Mouse (Mus musculus) stomach, postnatal 0 days (tissue): ENCODE data around the gene Cmya5. TPM values are rescaled to one million over a fixed set of nuclear protein-coding genes. Genes with fewer than 3 reads are reported as not detected.

Experiments used
- ATAC-seq: fragments of 200-750 bp; cut with Nextera tagmentation; 2 replicates; pipeline ENCODE4 v1.8.0; 2017; ENCODE audit not compliant: low FRiP score, low TSS enrichment
- DNase-seq: peaks from one replicate; pipeline ENCODE4 v3.0.0-alpha.2; 2016; ENCODE audit warnings: low spot score
- H3K27ac ChIP-seq: fragments of 300-500 bp; sonication (generic); replicated peaks from 2 replicates; pipeline ENCODE4 v1.5.1; 2014; ENCODE audit warnings: mild to moderate bottlenecking, control low read depth
- H3K27me3 ChIP-seq: fragments of 300-500 bp; sonication (generic); 2 replicates; pipeline ENCODE4 v1.6.1; 2014; ENCODE audit warnings: low read length; ENCODE audit not compliant: control insufficient read depth, insufficient read depth
- H3K36me3 ChIP-seq: fragments of 300-500 bp; sonication (generic); 2 replicates; pipeline ENCODE4 v1.6.1; 2014; ENCODE audit warnings: low read length, mixed read lengths; ENCODE audit not compliant: control insufficient read depth, insufficient read depth
- H3K4me1 ChIP-seq: fragments of 300-500 bp; sonication (generic); replicated peaks from 2 replicates; pipeline ENCODE4 v1.6.1; 2014; ENCODE audit warnings: antibody characterized with exemption; ENCODE audit not compliant: control insufficient read depth, insufficient read depth
- H3K4me2 ChIP-seq: fragments of 300-500 bp; sonication (generic); replicated peaks from 2 replicates; pipeline ENCODE4 v1.6.1; 2014; ENCODE audit warnings: low read depth, mild to moderate bottlenecking, control low read depth, moderate library complexity
- H3K4me3 ChIP-seq: fragments of 300-500 bp; sonication (generic); 2 replicates; pipeline ENCODE4 v1.5.1; 2014; ENCODE audit warnings: low read depth, low read length, control low read depth
- H3K9ac ChIP-seq: fragments of 300-500 bp; sonication (generic); 2 replicates; pipeline ENCODE4 v1.6.1; 2014; ENCODE audit warnings: mild to moderate bottlenecking, low read length, control low read depth, mixed read lengths
- H3K9me3 ChIP-seq: fragments of 300-500 bp; sonication (generic); 2 replicates; pipeline ENCODE4 v1.6.1; 2016; ENCODE audit warnings: low read length; ENCODE audit not compliant: control insufficient read depth
- CTCF ChIP-seq: IDR thresholded peaks from 2 replicates; pipeline ENCODE4 v1.5.1; 2016; ENCODE audit warnings: antibody characterized with exemption, low read depth, mild to moderate bottlenecking, moderate library complexity
- EP300 ChIP-seq: optimal IDR thresholded peaks from 2 replicates; pipeline ENCODE3; 2016; ENCODE audit warnings: antibody characterized with exemption
- WGBS: fragments of 180-500 bp; shearing (Covaris S2); extraction: QIAGEN DNeasy Blood & Tissue Kit; methylation state at CpG from one replicate; pipeline ENCODE4 v1.1.7; 2014; 5-methylcytosine and 5-hydroxymethylcytosine counted together
- polyA plus RNA-seq: library from polyadenylated mRNA; unstranded; fragments of >200 nt; fragmentation: Nextera tagmentation; extraction: Ambion mirVana; gene quantifications from 2 replicates; pipeline ENCODE4 v1.2.1, GENCODE M21; 2015

Cmya5 gene
- polyA plus RNA-seq, 1 experiment from 2014 or later, result 0.13 TPM

DNA sequence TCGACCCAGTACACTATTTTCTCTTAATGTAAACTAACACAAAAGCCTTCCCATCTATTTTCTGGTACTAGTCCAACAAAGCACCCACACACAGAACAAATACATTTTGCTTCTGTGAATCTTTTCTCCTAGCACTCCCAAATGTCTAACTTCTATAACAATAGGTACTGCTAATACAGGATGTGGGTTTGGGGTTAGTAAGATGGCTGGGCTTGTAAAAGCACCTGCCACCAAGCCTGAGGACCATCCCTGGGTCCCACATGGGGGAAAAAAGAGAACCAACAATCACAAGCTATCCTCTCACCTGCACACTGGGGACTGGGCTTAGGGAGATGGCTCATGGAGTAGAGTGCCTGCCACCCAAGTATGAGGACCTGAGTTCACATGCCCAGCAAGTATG lies 8.8 kb upstream of the Cmya5 start:
- TF ChIP-seq CTCF (no peak), EP300 (no peak)
- DNase-seq, result no peak
- Histone ChIP-seq H3K4me1 (no peaks in the 10 kb centered on the region), H3K27me3 (no peaks in the 10 kb centered on the region), H3K9me3 (no peaks in the 10 kb centered on the region), H3K36me3 (0 out of 2 replicates have a peak, but pooled peaks cover 4% of the 10 kb centered on the region), H3K27ac (no peak overlapping the region), H3K4me3 (no peak overlapping the region), H3K4me2 (no peak overlapping the region), H3K9ac (no peak overlapping the region)
- 44% methylated on average over 1 of the region's 1 CpGs for WGBS
- no peak for ATAC-seq

GRCm38 (mm10) chr13:93143819-93144283 lies 673 bp downstream of the Cmya5 start:
- peak overlapping the region; percentile 83 for H3K27ac ChIP-seq
- peak overlapping the region; percentile 54 for H3K4me3 ChIP-seq
- H3K9me3 ChIP-seq, result no peaks in the 10 kb centered on the region
- H3K4me2 ChIP-seq, result peak overlapping the region; percentile 91
- H3K4me1 ChIP-seq, result 0 out of 2 replicates have a peak, but pooled peaks cover 5% of the 10 kb centered on the region
- DNase-seq (no peak), ATAC-seq (peak; percentile 50)
- no peaks in the 10 kb centered on the region for H3K27me3 ChIP-seq
- no peak for TF ChIP-seq CTCF
- no peak for TF ChIP-seq EP300
- H3K36me3 ChIP-seq, result no peaks in the 10 kb centered on the region
- WGBS, result 9% methylated on average over 10 of the region's 11 CpGs
- peak overlapping the region; percentile 64 for H3K9ac ChIP-seq

DNA sequence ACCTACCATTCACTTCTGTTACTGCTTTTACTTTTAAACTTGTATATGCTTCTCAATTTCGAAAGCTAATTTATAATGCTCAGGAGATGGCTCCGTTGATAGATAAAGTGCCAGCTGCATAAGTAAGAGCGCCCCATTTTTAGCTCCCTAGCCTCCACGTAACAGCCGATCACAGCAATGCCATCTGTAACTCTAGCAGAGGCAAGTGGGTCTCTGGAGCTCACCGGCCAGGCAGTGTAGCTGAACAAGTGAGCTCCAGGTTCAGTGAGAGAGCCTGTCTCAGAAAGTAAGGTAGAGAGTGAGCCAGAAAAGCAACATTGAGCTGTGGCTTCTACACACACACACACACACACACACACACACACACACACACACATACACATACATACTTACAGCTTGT lies 3.3 kb downstream of the Cmya5 start:
- DNase-seq, result no peak

DNA sequence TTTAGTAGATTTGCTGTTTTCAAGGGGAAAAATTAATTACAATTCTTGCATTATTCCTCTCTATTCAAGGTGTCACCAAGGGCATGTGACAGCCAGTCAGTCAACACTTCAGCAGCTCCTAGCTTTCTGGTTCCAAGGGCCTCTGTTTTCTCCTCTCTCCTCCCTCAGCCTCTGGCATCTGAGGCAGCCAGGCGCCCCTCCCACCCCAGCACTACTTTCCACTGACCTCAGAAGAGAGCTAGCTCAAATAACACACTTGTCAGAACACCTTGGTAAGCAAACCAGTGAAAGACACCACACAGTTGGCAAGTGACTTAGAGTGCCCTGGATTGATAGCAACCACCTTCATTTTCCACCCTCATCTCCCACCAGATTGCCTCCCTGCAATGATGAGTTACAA lies 6.5 kb downstream of the Cmya5 start:
- TF ChIP-seq EP300, result no peak
- no peaks in the 10 kb centered on the region for H3K36me3 ChIP-seq
- no peaks in the 10 kb centered on the region for H3K27me3 ChIP-seq
- H3K9me3 ChIP-seq, result no peaks in the 10 kb centered on the region
- no peaks in the 10 kb centered on the region for H3K4me1 ChIP-seq
- no peak overlapping the region for H3K9ac ChIP-seq
- no peak overlapping the region for H3K27ac ChIP-seq
- H3K4me2 ChIP-seq, result no peak overlapping the region
- ATAC-seq, result no peak
- DNase-seq, result peak; percentile 23
- no peak overlapping the region for H3K4me3 ChIP-seq
- 53% methylated on average over 1 of the region's 1 CpGs for WGBS

More for the DNA sequence above, 3.3 kb downstream of the Cmya5 start:
- 93% methylated on average over 6 of the region's 6 CpGs for WGBS
- H3K4me1 ChIP-seq, result 0 out of 2 replicates have a peak, but pooled peaks cover 5% of the 10 kb centered on the region
- no peaks in the 10 kb centered on the region for H3K9me3 ChIP-seq
- H3K4me2 ChIP-seq, result no peak overlapping the region
- no peaks in the 10 kb centered on the region for H3K27me3 ChIP-seq
- no peak overlapping the region for H3K4me3 ChIP-seq
- no peaks in the 10 kb centered on the region for H3K36me3 ChIP-seq
- TF ChIP-seq EP300 (no peak), CTCF (no peak)
- no peak overlapping the region for H3K27ac ChIP-seq
- ATAC-seq, result no peak
- no peak overlapping the region for H3K9ac ChIP-seq

DNA sequence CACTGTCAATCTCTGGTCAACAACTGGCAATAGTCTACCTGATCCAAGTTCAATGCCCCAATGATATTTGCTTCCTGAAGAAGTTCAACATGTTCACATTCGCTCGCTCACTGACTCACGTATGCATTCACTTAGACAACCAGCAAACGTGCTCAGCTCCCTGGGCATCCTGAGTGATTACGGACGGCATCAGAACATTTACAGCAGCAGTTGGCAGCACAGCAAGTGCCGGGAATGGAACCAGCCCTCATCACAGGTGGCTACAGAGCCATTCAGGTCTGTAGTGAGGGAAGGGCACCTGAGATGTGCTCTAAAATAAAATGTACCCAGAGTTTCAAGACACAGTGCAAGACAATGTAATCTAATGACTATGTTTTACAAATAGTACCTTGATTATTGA lies 7.4 kb downstream of the Cmya5 start:
- DNase-seq, result no peak
- no peaks in the 10 kb centered on the region for H3K4me1 ChIP-seq
- no peak overlapping the region for H3K9ac ChIP-seq
- no peak for TF ChIP-seq CTCF
- no peak for TF ChIP-seq EP300
- H3K9me3 ChIP-seq, result no peaks in the 10 kb centered on the region
- H3K4me3 ChIP-seq, result no peak overlapping the region
- no peaks in the 10 kb centered on the region for H3K27me3 ChIP-seq
- H3K27ac ChIP-seq, result no peak overlapping the region
- WGBS, result 86% methylated on average over 7 of the region's 7 CpGs
- no peak for ATAC-seq
- H3K4me2 ChIP-seq, result no peak overlapping the region
- no peaks in the 10 kb centered on the region for H3K36me3 ChIP-seq

DNA sequence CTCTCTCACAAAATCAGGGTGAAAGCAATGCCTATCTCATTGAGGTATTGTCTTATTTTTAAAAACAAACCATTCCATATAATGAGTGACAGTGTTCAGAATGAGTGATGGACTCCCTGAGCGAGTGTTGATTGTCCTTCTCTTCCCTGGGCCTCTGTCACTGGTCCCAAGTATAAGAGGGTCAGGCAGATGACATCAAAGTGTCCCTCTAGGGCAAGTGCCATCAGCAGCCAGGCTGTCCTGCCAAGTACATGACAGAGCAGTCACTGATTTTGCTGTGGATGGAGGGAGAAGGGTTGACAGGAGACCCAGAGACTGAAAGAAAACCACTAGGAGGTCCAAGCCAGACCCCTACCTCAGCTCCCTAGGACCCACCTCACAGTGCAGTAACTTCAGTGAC lies 8.3 kb downstream of the Cmya5 start:
- Histone ChIP-seq H3K27me3 (no peaks in the 10 kb centered on the region), H3K36me3 (no peaks in the 10 kb centered on the region), H3K4me2 (no peak overlapping the region), H3K9ac (no peak overlapping the region), H3K4me1 (no peaks in the 10 kb centered on the region), H3K4me3 (no peak overlapping the region), H3K9me3 (no peaks in the 10 kb centered on the region), H3K27ac (no peak overlapping the region)
- 93% methylated on average over 1 of the region's 1 CpGs for WGBS
- TF ChIP-seq CTCF (no peak), EP300 (no peak)
- DNase-seq (no peak), ATAC-seq (no peak)
